Mouse (Mus musculus) lung, postnatal 14 days (tissue): Measurements from ENCODE around the gene Myo15.
"Not testable (repeated sequence)": the region's sequence is repeated elsewhere in the genome, so short reads cannot be mapped to it uniquely, and the experiment has no call there.

Experiments used
- DNase-seq: peaks from one replicate; pipeline ENCODE4 v3.0.0; 2021

Gene Myo15

DNA sequence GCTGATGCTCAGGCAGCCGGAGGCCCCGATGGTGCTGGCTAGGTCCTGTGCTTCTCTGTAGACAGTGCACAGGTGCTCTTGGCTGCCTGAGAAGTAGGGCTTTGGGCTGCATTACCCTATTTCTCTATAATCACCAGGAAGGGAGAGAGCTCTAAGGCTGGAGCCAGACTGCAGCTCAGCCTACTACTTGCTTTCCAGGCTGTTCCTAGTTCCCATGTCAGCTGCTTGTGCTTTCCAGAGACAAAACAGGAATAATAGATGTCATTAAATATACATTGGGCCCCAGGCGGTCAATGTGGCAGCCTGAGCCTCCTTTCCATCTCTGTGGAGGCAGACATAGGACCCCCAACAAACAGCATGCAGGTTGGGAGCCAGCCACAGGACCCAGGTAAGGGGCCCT lies at the start of gene Myo15:
Myo15 (plus strand) TSS at position 301 of the 400 bp plus-strand sequence.
- DNase-seq = no peak

GRCm38 (mm10) chr11:60422046-60422668 lies 47.0 kb upstream of the Myo15 start:
- DNase-seq = no peak

DNA sequence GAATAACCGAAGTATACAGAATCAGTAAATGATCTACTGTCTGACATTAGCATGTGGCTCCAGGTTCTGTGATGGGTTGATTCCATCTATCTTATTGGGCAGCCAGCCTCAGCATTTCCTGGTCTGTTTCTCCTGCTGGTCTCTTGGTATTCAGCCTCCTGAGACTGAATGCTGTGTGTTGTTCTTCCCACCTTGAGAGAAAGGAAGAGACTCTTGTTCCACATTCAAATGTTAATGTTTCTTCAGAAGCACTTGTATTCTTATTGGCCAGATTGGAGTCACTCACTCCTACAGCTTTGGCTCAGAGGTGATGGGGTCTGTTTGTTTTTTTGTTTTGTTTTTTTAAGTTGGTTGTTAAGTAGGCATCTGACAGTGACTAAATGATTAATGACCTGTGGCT lies 46.1 kb upstream of the Myo15 start:
- no peak for DNase-seq

DNA sequence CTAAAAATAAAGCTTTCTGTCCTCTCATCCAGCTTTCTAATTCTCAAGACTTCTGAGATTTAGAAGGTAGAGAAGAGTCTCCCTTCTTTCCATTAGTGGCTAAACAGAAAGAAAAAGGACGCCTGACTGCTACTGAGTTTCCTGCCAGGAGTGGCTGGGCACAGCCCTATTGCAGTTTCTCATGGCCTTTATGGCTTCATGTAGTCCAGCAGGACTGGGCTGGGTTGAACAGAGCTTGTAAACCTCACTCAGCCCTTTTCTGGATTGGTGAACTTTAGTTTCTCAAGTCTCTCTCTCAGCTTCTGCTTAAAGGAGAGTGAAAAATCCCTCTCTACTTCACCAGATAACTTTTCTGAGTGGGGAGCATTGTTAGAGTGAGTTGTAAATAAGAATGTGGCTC lies 42.7 kb upstream of the Myo15 start:
- no peak for DNase-seq

GRCm38 (mm10) chr11:60427628-60428027 lies 41.5 kb upstream of the Myo15 start:
- no peak for DNase-seq

DNA sequence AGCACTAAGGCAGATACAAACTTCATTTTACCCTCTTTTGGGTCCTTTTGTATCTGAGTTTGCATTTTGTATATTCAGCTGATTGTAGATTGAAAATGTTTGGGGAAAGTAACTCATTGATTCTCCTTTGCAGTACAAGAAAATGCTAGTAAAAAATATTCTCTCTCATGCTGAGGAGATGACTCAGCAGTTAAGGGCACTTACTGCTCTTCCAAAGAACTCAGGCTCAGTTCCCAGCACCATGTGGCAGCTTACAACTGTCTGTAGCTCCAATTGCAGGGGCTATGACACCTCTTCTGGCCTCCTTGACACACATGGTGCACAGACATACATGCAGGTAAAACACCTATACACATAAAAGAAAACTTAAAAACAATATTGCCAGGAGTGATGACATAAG lies 35.6 kb upstream of the Myo15 start:
- DNase-seq = no peak

- DNase-seq = no peak
Measured at GRCm38 (mm10) chr11:60435133-60435532, 34.0 kb upstream of the Myo15 start.

DNA sequence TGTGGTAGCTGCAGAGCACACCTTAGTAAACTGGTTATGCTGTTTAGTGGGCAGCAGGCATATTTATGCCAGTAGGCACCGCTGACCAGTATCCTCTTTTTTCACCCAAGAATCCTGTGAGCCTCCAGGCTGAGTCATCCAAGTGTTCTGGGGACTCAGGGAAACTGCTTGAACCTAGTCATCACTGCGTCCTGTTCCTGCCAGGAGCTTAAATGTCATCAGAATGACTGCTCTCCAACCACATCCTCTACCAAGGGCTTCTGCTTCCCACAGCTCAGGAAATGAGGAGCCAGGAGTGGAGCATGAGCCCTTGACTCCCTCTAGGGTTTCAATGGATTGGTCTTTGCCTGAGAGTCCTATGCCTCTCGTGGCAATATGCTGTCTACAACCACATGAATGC lies 32.5 kb upstream of the Myo15 start:
- no peak for DNase-seq

- not testable (repeated sequence) for DNase-seq
Measured at GRCm38 (mm10) chr11:60439621-60440020, 29.5 kb upstream of the Myo15 start.

DNA sequence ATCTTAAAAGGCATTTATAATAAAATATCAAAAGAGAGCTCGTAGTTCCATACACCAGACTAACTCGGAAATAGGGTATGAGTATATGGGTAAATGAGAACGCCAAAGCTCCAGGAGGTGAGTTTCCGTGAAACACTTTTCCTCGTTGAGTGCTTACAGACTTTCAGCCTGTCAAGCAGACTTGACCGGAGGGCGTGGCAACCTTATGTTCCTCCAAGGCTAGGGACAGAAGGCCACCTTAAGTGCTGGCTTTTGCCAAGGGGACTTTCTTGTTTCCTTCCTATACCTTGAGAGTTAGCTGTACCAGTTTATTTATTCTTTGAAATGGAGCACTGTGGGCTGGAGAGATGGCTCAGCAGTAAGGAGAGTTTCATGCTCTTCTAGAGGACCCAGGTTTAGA lies 29.0 kb upstream of the Myo15 start:
- DNase-seq = peak; percentile 10

- DNase-seq = no peak
Measured at GRCm38 (mm10) chr11:60442896-60443295, 26.2 kb upstream of the Myo15 start.

DNA sequence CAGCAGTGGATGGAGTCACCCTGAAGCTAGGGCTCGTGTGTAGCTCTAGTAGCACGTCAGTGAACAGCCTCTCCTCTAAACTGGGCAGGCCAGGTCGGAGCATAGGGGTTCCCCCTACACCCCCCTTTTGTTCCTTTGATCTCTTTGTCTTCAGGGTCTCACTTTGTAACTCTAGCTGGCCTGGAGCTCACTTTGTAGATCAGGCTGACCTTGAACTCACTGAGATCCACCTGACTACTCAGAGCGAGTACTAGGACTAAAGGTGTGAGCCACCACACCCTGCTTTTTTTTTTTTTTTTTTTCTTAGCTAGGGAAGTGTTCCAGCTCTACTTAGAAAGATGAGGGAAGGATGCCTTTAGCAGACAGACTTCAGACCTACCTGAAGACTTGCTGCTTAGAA lies 25.1 kb upstream of the Myo15 start:
- no peak for DNase-seq

GRCm38 (mm10) chr11:60454080-60454744 lies 14.9 kb upstream of the Myo15 start, which contains the start of gene Drg2:
Gene Drg2, plus strand, starts transcription at chr11:60454591.
- DNase-seq = peak; percentile 89

- no peak for DNase-seq
Measured at GRCm38 (mm10) chr11:60454745-60455087, 14.4 kb upstream of the Myo15 start.

- no peak for DNase-seq
Measured at GRCm38 (mm10) chr11:60457973-60458372, 11.2 kb upstream of the Myo15 start.

DNA sequence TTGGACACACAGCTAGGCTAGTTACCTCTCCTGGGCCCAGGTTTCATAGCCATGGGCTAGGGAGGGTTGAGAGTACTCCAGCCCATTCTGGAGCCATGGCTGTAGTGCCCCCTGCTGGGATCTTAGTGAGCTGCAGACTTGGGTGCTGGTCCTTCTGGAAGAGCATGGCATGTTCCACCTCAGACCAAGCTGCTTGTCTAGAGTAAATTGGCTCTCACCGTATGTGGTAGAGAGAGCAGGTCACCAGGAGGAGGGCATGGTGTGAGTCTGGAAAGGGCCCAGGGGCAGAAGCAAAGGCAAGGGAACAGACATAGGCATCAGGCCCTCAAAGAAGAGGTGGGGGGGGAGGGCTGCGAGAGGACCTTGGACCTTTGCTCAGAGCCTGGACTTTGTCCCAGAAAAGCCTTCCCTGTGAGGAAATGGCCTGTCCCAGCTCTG lies 3.2 kb upstream of the Myo15 start:
- peak; percentile 33 for DNase-seq

GRCm38 (mm10) chr11:60470743-60471142 lies 1.6 kb downstream of the Myo15 start:
- no peak for DNase-seq

DNA sequence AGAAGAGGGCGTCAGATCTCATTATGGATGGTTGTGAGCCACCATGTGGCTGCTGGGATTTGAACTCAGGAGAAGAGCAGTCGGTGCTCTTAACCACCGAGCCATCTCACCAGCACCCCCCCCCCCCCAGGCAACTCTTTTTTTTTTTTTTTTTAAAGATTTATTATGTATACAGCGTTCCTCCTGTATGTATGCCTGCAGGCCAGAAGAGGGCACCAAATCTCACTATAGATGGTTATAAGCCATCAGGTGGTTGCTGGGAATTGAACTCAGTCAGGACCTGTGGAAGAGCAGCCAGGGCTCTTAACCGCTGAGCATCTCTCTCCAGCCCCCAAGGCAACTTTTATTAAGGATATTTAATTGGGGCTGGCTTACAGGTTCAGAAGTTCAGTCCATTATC lies 5.4 kb downstream of the Myo15 start:
- no peak for DNase-seq

- DNase-seq = no peak
Measured at GRCm38 (mm10) chr11:60475668-60476362, 6.7 kb downstream of the Myo15 start.

DNA sequence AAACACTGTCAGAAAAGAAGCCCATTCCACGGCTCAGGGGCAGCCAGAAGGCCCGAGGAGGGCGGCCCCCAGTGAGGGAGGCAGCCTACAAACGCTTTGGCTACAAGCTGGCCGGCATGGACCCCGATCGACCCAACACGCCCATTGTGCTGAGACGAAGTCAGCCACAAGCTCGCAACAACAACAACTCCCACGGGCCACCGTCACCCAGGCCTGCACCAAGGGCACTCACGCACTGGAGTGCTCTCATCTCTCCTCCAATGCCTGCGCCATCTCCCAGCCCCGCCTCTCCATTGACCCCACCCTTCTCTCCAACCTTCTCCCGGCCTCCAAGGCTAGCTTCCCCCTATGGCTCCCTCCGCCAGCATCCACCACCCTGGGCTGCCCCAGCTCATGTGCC lies 9.0 kb downstream of the Myo15 start:
- peak; percentile 62 for DNase-seq

- no peak for DNase-seq
Measured at GRCm38 (mm10) chr11:60486267-60486666, 17.1 kb downstream of the Myo15 start.

- DNase-seq = no peak
Measured at GRCm38 (mm10) chr11:60492726-60493125, 23.6 kb downstream of the Myo15 start.

- DNase-seq = no peak
Measured at GRCm38 (mm10) chr11:60495692-60496091, 26.6 kb downstream of the Myo15 start.

GRCm38 (mm10) chr11:60507281-60507680 lies 38.1 kb downstream of the Myo15 start:
- DNase-seq = no peak
